Mouse (Mus musculus) midbrain, embryonic 12.5 days (tissue): Measurements from ENCODE around the gene Tesc. TPM values are rescaled to one million over a fixed set of nuclear protein-coding genes. Genes with fewer than 3 reads are reported as not detected.

ENCODE experiments used
- ATAC-seq: fragments of 200-750 bp; cut with Nextera tagmentation; 2 replicates; pipeline ENCODE4 v1.8.0; 2017; ENCODE audit warnings: low read depth, moderate TSS enrichment, moderate library complexity; ENCODE audit not compliant: low FRiP score
- H3K27ac ChIP-seq: fragments of 300-500 bp; sonication (generic); replicated peaks from 2 replicates; pipeline ENCODE4 v1.5.1; 2016; ENCODE audit warnings: mild to moderate bottlenecking
- H3K27me3 ChIP-seq: fragments of 300-500 bp; sonication (generic); 2 replicates; pipeline ENCODE4 v1.6.1; 2016; ENCODE audit warnings: mild to moderate bottlenecking
- H3K36me3 ChIP-seq: fragments of 300-500 bp; sonication (generic); 2 replicates; pipeline ENCODE4 v1.6.1; 2016
- H3K4me1 ChIP-seq: fragments of 300-500 bp; sonication (generic); 2 replicates; pipeline ENCODE4 v1.6.1; 2016
- H3K4me2 ChIP-seq: fragments of 300-500 bp; sonication (generic); replicated peaks from 2 replicates; pipeline ENCODE4 v1.6.1; 2016; ENCODE audit warnings: mild to moderate bottlenecking, moderate library complexity
- H3K4me3 ChIP-seq: fragments of 300-500 bp; sonication (generic); 2 replicates; pipeline ENCODE4 v1.5.1; 2016; ENCODE audit warnings: mild to moderate bottlenecking
- H3K9ac ChIP-seq: fragments of 300-500 bp; sonication (generic); replicated peaks from 2 replicates; pipeline ENCODE4 v1.6.1; 2016; ENCODE audit warnings: mild to moderate bottlenecking, moderate library complexity
- H3K9me3 ChIP-seq: fragments of 300-500 bp; sonication (generic); 2 replicates; pipeline ENCODE4 v1.6.1; 2016; ENCODE audit warnings: mild to moderate bottlenecking
- WGBS: fragments of 180-500 bp; shearing (Covaris S2); methylation state at CpG from one replicate; pipeline ENCODE4 v1.1.7; 2016; 5-methylcytosine and 5-hydroxymethylcytosine counted together
- polyA plus RNA-seq: library from polyadenylated mRNA; unstranded; fragments of >200 nt; fragmentation: Nextera tagmentation; extraction: Ambion mirVana; gene quantifications from 2 replicates; pipeline ENCODE4 v1.2.1, GENCODE M21; 2016

Gene Tesc
- polyA plus RNA-seq, 1 experiment from 2014 or later: 1.5 TPM

DNA sequence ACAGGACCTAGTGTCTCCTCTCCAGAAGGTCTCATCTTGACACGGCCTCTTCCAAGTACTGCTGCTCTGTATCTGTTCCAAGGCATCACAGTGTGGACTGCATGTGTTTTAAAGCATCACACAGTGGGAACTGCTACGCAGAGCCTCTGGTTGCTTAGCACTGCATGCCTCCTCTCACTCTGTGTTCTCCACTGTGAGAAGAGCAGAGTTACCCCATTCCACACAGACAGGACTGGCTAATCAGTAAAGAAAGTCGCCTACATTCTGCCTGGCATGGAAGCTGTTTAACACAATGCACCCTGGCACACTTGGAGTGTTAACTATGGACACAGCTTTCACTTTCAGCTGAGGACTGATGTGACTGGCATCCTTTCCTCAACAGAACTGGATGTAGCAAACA is 68.8 kb downstream of the Tesc start:
- no peak for ATAC-seq
- Histone ChIP-seq H3K4me3 (no peak overlapping the region), H3K36me3 (peaks cover 49% of the 10 kb centered on the region), H3K27me3 (no peaks in the 10 kb centered on the region), H3K27ac (no peak overlapping the region), H3K4me1 (peaks cover 12% of the 10 kb centered on the region), H3K9ac (no peak overlapping the region), H3K9me3 (no peaks in the 10 kb centered on the region), H3K4me2 (no peak overlapping the region)
- 90% methylated on average over 3 of the region's 3 CpGs for WGBS

- ATAC-seq: no peak
- H3K27me3 ChIP-seq: no peaks in the 10 kb centered on the region
- H3K9me3 ChIP-seq: no peaks in the 10 kb centered on the region
- H3K9ac ChIP-seq: no peak overlapping the region
- no peak overlapping the region for H3K4me3 ChIP-seq
- WGBS: 83% methylated on average over 11 of the region's 11 CpGs
- H3K27ac ChIP-seq: peak overlapping the region; percentile 35; the same call in 1 of the 2 replicates
- peaks cover 12% of the 10 kb centered on the region for H3K4me1 ChIP-seq
- H3K4me2 ChIP-seq: no peak overlapping the region
- H3K36me3 ChIP-seq: peaks cover 22% of the 10 kb centered on the region
Observed at GRCm38 (mm10) chr5:118099069-118099869, 71.7 kb downstream of the Tesc start.

DNA sequence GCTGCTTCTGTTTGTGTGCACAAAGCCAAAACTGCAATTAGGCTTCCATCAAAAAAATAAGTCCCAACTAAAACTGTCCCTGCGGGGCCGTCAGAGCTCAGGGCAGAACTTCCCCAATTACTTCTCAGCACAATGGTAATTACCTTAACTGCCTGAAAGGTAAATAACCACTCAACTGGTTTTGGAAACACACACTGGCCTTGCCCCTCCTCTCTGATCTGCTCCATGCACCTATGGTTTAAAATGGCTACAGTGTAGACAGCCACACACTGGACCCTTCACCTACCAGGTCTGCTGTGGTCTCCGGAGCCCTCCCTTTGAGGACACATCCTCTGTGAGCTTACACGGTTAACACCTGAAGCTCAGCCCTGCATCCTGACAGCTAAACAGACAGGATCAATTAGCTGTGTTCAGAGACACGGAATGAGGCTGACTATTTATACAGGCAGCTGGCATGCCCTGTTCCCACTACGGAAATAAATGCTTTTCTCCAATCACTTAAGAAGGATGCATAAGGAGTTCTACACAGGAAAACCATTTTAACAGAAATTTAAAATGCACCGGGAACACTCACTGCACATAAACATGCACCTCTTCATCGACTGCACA is 72.4 kb downstream of the Tesc start:
- no peak overlapping the region for H3K4me2 ChIP-seq
- H3K36me3 ChIP-seq: peaks cover 15% of the 10 kb centered on the region; the same call in 1 of the 2 replicates
- no peak for ATAC-seq
- no peak overlapping the region for H3K4me3 ChIP-seq
- no peaks in the 10 kb centered on the region for H3K9me3 ChIP-seq
- H3K9ac ChIP-seq: no peak overlapping the region
- peaks cover 12% of the 10 kb centered on the region for H3K4me1 ChIP-seq
- no peaks in the 10 kb centered on the region for H3K27me3 ChIP-seq
- 86% methylated on average over 8 of the region's 8 CpGs for WGBS
- H3K27ac ChIP-seq: 0 out of 2 replicates have a peak overlapping the region, but pooled peaks have one; percentile 30

DNA sequence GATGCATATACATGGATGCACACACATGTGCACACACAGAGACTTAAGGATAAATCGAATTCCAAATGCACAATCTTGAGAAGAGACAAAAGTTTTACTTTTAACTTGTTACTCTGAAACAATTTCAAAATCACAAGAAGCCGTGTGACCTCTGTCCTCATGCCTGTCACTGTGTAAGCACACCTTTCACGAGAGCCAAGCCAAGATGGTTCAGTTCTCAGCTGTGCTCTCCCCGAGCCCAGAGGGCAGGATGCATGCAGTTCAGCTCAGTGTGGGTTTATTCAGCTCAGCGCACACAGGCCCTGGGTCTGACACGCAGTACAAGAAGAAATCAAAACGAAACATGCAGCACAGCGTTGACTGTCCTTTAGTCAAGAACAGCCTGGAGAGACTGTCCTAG is 78.0 kb downstream of the Tesc start:
- no peak for ATAC-seq
- H3K9me3 ChIP-seq: no peaks in the 10 kb centered on the region
- no peak overlapping the region for H3K4me2 ChIP-seq
- H3K27ac ChIP-seq: no peak overlapping the region
- no peak overlapping the region for H3K9ac ChIP-seq
- no peak overlapping the region for H3K4me3 ChIP-seq
- no peaks in the 10 kb centered on the region for H3K27me3 ChIP-seq
- H3K4me1 ChIP-seq: peaks cover 11% of the 10 kb centered on the region; the same call in 1 of the 2 replicates
- peaks cover 34% of the 10 kb centered on the region for H3K36me3 ChIP-seq
- WGBS: 91% methylated on average over 8 of the region's 8 CpGs

GRCm38 (mm10) chr5:118106667-118107066 is 79.1 kb downstream of the Tesc start:
- no peaks in the 10 kb centered on the region for H3K27me3 ChIP-seq
- H3K4me2 ChIP-seq: no peak overlapping the region
- H3K36me3 ChIP-seq: peaks cover 45% of the 10 kb centered on the region
- 94% methylated on average over 10 of the region's 10 CpGs for WGBS
- no peak for ATAC-seq
- no peaks in the 10 kb centered on the region for H3K9me3 ChIP-seq
- peaks cover 11% of the 10 kb centered on the region; the same call in 1 of the 2 replicates for H3K4me1 ChIP-seq
- no peak overlapping the region for H3K27ac ChIP-seq
- H3K9ac ChIP-seq: no peak overlapping the region
- H3K4me3 ChIP-seq: no peak overlapping the region

DNA sequence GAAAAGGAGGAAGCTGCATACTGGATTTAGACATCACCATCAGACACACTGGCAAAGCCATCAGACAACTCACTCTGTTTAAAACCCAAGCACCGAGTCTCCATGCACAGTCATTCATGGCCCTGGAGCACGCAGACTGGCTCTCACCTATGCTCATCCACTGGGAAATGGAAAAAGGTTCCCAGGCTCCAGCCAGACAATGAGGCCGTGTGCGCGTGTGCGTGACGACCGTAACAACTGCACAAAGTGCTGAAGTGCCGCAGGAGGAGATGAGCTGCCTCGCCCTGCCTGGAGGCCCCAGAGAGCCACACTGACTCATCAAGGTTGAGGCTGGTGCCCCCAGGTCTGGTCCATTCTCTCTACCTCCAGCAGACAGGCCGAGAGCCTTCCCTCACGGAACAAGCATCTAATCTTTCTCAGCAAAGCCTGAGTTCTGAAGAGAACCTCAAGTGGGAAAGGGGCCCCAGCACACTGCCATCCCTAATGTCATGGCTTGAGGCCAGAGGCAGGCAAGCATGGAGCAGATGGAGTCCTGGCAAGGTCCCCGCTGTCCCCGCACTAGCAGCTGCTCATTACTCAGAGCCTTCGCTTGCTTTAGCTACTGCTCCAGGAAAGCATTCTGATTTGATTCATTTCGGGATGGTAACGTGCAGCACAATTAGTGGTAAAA is 80.7 kb downstream of the Tesc start:
- ATAC-seq: no peak
- no peak overlapping the region for H3K9ac ChIP-seq
- peaks cover 50% of the 10 kb centered on the region for H3K36me3 ChIP-seq

GRCm38 (mm10) chr5:118108794-118109440 is 81.4 kb downstream of the Tesc start:
- H3K27me3 ChIP-seq: no peaks in the 10 kb centered on the region
- H3K9me3 ChIP-seq: no peaks in the 10 kb centered on the region
- no peak overlapping the region for H3K4me2 ChIP-seq
- H3K9ac ChIP-seq: no peak overlapping the region
- 93% methylated on average over 7 of the region's 7 CpGs for WGBS
- ATAC-seq: no peak
- peak overlapping the region; percentile 32; the same call in 1 of the 2 replicates for H3K27ac ChIP-seq
- H3K4me3 ChIP-seq: no peak overlapping the region
- H3K4me1 ChIP-seq: peaks cover 11% of the 10 kb centered on the region; the same call in 1 of the 2 replicates
- peaks cover 50% of the 10 kb centered on the region for H3K36me3 ChIP-seq

More for the DNA sequence above, 80.7 kb downstream of the Tesc start:
- Histone ChIP-seq H3K4me3 (no peak overlapping the region), H3K4me1 (peaks cover 11% of the 10 kb centered on the region; the same call in 1 of the 2 replicates), H3K9me3 (no peaks in the 10 kb centered on the region), H3K27me3 (no peaks in the 10 kb centered on the region), H3K27ac (peak overlapping the region; percentile 32; the same call in 1 of the 2 replicates), H3K4me2 (no peak overlapping the region)
- WGBS: 82% methylated on average over 17 of the region's 17 CpGs

Other genes starting within 250 kb of the Tesc start
- gene Nos1, start 246.7 kb upstream of the Tesc start, polyA plus RNA-seq: 0.41 and 0.59 TPM in 2 replicates
- 146 and 153 TPM in 2 replicates for gene Fbxo21, start 51.0 kb upstream of the Tesc start, polyA plus RNA-seq
- gene Fbxw8, start 127.7 kb downstream of the Tesc start, polyA plus RNA-seq: 41.4 and 47.5 TPM in 2 replicates
- 0.24 and 0.33 TPM in 2 replicates for gene Hrk, start 136.9 kb downstream of the Tesc start, polyA plus RNA-seq
- gene Rnft2, start 217.4 kb downstream of the Tesc start, polyA plus RNA-seq: 8.7 and 10.3 TPM in 2 replicates
- gene 2410131K14Rik, start 217.5 kb downstream of the Tesc start, polyA plus RNA-seq: 12.6 and 12.8 TPM in 2 replicates